Mouse (Mus musculus) granulocyte monocyte progenitor cell, adult 5-6 weeks (primary cell): ENCODE data around the gene Fam151b. TPM values are rescaled to one million over a fixed set of nuclear protein-coding genes. Genes with fewer than 3 reads are reported as not detected.

Source experiments
- ATAC-seq: replicated peaks from 2 replicates; pipeline ENCODE4 v1.8.0; 2016; ENCODE audit warnings: mild to moderate bottlenecking, moderate TSS enrichment, inconsistent platforms; ENCODE audit not compliant: poor library complexity, severe bottlenecking
- total RNA-seq, 2 experiments: library from RNA; stranded (forward) in 1 of 2; stranded (reverse) in 1 of 2; fragments of 200-712, 200-1000 nt in 1 of 2; fragments of >200 nt in 1 of 2; fragmentation: Nextera tagmentation in 1 of 2; gene quantifications; 2 replicates each; pipeline ENCODE4 v1.2.3; 2014 to 2017

The Fam151b gene
- total RNA-seq (2014; fragmentation: Nextera tagmentation) (4.8 and 5.5 TPM in 2 replicates), total RNA-seq (2017) (6.0 and 8.2 TPM in 2 replicates)

DNA sequence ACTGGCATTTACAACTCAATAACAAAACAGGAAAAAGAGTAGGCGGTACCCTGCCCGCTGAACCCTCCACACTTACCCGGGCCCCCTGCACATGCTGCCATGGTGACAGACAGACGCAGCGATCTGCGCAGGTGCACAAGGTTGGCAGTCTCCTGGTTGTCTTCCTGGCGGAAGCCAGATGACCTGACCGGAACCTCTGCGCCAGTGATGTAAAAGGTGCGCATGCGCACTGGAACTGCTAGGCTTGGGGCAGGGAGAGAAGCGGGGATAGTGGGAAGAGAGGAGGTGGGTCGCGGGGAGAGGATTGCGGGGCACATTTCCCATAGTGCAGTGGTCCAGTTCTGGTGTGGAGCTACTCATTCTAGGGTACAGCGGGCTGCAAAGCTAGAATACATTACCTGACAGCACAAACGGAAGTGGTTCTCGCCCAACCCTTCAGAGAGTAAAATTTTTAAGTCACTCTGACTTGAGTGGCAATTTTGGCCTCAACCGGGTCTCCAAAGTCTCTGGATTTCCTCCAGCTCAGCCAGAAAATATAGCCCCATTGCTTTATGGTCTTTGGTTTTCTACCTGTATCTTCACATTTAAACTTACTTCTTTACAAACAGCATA lies at the start of gene Fam151b:
Fam151b (minus strand) TSS at position 164 of the 612 bp plus-strand sequence.
- peak; percentile 100 for ATAC-seq

DNA sequence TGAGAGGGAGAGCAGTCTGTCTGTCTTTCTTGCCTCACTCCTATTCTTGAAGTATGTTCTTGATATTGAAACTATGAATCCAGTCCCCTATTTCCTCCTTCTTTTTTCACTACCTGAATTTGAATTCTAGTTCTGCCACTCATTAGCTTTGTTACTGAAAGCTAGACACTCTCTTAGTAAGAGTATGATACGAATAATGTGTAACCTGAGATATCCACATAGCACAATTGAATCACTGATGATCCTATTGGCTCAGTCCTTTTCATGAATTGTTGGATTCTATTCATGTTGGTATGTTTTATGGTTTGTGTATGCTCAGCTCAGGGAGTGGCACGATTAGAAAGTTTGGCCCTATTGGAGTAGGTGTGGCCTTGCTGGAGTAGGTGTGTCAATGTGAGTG lies 48.4 kb upstream of the Fam151b start:
- ATAC-seq, result peak; percentile 31

DNA sequence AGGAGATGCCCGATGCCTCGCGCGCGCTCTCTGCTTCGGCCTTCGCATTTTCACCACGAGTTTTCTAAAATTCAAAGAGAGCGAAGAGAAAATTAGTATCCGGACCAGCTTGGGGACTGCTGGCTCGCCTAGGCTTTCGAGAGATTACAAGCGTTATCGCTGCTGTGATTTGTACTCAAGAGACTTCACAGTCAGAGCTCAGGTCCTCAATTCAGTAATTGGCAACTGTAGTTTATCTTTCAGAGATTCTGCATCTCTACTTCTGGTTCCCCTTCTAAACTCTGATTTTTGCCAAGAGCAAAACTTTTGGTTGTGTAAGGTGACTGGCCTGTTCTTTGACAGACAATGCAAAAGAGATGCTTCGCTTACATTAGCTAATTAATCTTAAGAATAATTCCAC lies 47.4 kb upstream of the Fam151b start:
- ATAC-seq, result 0 out of 2 replicates have a peak, but pooled peaks have one; percentile 1

DNA sequence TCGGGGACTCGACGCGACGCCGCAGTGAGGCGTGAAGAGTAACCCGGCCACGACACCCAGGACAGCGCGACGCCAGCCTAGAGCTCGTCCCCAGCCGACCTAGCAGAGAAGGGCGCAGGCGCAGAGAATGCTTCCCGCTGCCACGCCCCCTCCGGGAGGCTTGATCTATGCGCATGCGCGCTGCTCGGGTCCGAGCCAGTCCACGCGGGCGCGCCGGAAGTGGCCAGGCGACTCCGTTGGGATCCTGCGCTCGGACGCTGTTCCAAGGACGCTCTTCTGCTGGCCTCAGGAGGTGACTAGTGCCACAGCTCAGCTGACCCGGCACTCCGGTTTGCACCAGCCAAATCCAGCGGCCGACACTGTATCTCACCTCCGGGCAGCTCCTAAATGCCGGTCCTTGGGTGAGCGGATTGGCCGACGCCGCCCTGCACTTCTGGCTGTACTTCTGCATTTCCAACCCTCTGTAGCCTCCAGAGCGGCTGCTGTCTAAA lies 47.0 kb upstream of the Fam151b start, which contains the start of gene Zfyve16:
Zfyve16 (minus strand) TSS at position 148 of the 491 bp plus-strand sequence.
- peak; percentile 85 for ATAC-seq

DNA sequence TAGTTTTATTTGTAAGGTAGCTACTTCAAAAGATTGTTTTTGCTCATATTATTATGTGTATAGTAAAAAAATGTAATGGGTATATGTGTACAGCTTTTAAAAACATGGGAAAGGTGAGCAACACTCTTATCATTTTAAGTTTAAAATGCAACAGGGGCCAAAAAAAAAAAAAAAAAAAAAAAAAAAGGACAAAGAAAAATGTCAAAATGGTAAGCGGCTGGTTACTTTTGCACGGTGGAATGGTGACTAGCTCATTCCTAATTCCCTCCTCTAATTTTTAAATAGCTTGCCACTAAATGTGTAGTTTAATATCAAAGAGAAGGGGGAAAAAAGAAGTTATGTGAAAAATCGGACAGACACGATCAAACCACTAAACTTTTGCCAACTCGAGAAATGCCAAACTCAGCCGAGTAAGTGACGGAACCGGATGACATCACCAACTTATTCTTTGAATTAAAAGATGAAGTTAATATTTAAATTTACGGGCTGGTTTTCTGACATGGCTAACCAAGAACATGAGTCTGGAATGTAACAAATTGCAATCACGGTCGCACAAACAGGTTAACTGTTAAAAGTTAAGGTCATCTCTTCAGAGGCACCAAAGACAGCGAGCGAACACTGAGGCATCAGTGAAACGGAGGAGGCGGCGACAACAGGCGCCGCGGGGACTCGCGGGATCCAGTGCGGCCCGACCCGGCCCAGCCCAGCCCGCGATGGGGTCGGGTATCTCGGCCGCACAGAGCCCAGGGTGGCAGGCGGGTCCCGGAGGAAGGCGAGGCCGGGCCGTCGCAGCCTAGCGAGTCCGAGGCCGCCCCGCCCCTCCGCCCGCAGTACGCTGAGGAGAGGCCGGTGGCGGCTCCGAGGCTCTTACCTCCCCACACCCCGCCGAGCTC lies 46.3 kb upstream of the Fam151b start:
- no peak; the same call in 1 of the 2 replicates for ATAC-seq

DNA sequence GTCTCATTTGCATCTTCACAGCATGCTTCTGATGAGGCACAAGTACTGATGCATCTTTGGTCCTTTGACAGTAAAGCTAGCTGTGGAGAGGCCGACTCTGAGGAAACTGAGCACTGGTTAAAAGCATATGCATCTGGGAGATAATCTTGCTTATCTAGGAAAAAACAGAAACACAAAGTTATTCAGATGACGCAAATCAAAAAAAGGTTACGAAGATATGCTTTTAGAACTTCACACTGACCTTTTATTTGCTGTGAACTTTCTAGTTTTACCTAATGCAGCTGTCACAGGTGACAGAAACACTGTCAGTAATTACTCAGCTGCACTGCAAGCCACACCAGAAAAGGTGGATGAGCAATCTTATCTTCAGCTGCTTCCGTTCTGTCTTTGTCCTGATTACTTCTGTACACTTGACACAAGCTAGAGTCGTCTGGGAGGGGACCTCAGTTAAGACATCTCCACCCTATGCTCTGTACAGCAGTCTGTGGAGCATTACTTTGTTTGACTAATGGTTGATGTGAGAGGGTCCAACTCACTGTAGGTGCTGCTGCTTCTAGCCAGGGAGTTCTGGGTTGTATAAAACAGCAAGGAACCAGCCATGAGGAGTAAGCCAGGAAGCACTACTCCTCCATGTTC lies 39.5 kb upstream of the Fam151b start:
- ATAC-seq, result no peak

DNA sequence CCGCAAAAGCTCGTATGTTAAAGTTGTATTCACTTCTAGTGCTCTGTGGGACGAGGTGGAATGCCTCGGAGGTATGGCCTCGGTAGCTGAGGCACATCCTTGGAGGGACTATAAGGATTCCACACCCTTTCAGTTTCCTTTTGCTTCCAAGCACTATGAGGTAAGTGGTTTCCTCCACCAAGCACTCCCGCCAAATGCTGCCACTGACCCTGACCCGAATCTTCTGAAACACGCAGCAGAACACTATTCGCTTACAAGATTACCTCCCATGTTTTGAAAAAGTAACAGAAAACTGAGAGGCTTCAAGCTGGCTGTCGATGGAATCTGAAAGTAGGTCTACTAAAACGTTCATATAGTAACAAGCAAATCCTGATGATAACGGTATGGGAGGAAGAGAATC lies 21.1 kb upstream of the Fam151b start:
- ATAC-seq, result no peak

DNA sequence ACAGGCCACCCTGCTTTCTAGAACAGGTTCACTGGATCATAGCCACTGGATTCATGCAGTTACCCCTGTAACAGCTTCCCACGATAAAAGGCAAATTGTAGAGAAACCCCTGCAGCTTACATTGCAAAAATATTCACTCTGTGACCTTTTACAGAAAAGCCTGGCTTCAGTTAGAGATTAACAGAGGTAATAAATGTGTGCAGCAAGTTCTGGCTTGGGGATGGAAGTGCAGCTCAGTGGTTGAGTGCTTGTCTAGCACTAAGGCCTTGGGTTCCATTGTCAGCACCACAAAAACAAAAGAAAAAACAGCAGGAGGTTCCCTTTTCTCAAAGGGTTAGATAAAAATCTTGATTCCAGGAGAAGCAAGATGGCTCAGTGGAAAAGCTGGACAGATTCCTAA lies 8.1 kb upstream of the Fam151b start:
- no peak for ATAC-seq

DNA sequence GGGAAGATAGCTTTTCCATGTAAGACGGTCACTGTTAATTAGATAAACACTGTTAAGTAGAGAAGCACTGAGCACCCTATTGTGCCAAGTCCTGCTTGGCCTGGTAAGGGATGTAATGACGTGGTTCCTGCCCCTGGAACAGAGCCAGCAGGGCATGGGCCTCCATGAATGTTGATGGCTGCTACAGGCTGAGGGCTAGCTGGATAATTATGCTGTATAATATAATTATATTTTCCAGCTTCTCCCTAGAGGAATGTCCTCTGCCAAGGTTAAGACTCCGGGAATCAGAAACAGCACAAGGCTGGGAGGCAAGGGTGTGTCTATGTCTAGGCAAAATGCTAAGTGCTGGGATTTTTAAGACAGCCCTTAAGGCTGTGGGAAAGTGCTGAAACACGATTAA lies 7.0 kb upstream of the Fam151b start:
- ATAC-seq, result no peak

DNA sequence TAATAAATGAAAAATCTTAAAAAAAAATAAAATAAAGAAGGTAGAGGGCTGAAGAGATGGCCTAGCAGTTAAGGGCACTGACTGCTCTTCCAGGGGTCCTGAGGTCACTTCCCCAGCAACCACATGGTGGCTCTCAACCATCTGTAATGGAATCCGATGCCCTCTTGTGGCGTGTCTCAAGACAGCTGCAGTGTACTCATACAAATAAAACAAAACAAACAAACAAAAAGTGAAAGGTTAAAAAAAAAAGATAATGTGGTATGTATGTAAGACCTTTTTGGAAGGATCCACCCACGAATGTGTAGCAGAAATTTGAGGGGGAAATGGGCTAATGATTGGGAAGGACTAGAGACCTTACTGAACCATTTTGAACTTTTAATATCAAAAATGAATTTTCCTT lies 467 bp downstream of the Fam151b start:
- ATAC-seq, result peak; percentile 23

DNA sequence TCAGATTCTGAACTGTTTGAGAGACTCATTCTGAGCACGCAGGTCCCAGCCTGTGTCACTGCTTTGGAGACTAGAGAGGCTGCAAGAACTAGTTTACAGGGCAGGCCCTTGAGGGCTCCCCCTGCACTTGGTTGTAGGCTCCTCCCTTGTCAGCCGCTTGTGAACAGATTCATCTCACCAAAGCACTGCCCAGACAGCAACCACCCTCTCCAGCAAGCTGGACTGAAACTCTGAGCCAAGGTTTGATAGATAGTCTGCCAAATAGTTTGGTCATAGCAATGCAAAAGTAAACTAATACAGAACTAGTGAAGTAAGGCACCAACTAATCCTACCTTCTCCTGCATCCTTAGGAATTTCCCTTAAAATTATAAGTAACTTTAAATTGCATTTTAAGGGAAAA lies 13.7 kb downstream of the Fam151b start:
- no peak for ATAC-seq

DNA sequence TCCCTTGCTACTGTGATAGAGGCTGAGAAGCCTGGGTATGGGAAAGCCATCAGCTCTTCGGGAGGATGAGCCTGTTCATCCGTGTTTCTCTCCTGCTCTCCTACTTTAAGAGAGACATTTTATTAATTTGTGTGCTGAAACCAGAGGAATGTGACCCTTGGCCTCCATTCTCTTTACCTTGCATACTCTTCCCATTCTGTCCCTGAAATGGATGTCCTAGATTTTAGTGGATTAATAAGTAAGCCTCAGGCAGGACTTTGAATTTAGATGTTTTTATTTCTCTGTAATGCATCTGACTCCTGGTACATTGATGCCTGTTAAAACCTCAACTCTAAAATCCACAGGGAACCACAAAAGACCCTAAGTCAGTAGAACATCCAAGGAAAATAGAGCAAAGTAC lies 14.4 kb downstream of the Fam151b start:
- ATAC-seq, result no peak

DNA sequence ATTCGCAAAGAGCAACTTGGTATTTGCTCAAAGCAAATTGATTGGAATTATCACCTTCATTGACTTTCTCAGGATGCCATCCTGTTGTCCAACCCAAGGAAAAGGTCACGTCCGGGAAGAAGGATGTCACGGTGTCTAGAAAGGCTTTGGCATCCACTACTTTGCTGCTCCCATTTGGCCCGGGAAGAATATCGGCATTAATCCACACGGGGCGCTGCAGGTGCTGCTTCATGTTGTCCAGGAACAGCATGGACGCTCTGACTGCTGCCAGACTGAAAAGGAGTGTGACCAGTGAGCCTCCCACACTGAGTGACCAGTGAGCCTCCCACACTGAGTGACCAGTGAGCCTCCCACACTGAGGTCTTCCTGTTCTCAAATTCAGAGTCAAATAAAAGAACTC lies 15.9 kb downstream of the Fam151b start:
- ATAC-seq, result no peak

DNA sequence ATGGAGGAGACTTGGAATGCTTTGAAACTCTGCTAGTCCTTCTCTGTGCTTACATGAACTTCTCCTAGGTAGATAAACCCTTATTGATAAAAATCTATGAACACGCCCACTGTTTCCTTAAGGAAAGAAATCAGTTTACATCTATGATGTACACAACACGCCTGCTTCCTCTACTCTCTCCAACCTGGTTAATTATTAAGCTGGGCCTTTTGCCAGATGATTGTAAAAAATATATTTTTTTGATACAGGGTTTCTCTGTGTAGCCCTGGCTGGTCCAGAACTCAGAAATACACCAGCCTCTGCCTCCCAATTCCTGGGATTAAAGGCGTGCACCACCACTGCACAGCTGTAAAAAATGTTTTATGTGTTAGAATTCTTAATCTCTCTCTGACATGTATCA lies 19.1 kb downstream of the Fam151b start:
- ATAC-seq, result no peak

DNA sequence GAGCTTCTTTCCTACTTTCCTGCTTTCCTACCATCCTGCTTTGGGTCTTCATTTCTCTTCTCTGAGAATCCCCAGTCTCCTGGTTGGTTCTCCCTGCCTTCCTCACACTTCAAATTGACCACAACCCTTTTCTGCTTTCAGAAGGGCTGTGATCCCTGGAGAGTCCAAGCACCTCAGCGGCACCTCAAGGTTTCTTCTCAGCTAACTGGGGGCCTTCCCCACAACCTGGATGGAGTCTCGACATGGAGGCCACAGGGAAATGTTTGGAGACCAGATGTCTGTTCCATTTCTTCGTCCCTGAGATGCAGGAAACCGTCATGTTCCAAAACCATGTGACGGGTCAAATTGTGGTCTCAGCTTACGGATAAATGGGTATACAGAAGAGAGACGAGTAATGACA lies 36.9 kb downstream of the Fam151b start:
- no peak for ATAC-seq

DNA sequence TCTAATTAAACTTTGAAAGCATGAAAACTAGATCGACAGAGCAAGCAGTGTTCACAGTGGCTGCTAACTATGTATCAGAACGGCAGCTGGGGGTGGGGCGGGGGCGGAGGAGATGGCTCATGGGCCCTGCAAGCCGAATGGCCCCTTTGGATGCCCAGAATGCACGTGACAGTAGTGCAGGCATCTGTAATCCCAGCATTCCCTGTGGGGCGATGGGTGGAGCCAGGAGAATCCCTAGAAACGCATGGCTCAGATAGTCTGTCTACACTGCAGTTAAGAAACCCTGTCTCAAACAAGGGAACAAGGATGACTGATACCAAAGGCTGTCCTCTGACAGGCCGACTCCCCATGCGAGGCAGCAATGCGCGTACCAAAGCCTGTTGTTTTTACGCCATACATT lies 43.5 kb downstream of the Fam151b start:
- ATAC-seq, result no peak

DNA sequence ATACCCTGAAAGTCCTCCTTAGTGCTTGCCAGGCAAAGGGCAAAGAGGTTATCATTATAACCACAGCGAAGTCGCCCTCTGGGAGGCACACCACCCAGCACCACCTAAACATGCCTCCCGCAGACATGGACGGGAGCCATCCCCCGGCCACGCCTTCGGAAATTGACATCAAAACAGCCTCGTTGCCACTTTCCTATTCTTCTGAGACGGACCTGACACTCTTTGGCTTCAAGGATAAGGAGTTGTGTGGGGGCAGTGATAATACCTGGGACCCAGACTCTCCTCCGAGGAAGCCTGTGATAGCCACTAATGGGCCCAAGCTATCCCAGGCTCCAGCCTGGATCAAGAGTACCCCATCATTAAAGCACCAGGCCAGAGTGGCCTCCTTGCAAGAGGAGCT lies 45.2 kb downstream of the Fam151b start:
- no peak for ATAC-seq

DNA sequence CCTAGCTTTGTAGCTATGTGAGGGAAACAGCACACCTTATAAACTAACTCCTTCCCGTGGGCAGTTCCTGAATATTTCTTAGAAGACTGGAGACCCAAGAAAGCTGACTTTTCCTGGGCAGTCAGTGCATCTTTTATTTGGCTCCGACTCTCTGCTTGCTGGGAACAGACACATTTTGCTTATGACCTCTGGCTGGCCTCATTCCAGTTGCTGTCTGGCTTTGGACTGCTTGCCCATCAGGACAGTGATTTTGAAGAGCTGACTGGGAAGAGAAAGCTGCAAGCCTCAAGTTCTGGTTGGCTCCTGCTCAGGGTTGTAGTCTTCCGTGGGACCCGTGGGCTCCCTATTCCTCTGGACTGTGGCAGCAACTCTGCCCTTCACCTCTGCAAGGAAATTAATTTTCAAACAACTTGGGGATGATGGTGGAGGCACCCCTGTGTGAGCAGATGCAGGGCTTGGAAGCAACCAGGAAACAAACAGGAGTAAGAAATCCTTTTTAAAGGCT lies 56.4 kb downstream of the Fam151b start:
- no peak for ATAC-seq

DNA sequence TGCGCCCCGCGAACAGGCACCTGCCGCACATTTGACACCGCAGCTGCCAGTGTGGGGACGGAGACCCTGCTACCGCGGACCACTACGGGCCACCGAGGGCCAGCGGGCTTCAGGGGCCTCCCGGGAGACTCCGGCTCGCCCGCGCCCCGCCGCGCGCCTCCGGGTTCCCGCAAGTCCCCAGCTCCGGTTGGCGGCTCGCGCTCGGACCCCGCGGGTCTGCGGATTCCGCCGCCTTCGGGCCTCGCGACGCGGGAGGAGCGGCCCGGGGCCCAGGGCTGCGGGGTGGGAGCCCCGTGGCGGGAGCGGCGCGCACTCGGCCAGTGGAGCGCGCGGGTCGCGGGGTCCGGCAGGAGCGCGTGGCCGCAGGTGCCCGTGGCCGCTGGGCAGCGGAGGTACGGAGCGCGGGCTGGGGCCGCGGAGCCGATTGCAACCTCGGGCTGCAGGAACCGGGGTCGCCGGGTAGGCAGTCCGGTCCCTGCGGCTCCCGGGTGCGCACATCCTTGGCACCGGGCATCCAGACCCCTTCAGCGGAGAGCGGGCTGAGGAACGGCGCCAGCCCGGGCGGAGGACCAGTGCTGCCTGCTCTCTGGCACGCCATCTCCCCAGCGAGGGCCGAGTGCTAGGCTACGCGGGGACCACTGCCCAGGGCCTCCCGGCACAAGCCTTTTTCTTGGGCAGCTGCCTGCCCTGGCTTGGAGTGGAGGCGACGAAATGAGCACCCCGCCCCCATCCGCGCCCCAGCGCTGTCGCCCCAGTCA lies 57.3 kb downstream of the Fam151b start:
- ATAC-seq, result peak; percentile 34

DNA sequence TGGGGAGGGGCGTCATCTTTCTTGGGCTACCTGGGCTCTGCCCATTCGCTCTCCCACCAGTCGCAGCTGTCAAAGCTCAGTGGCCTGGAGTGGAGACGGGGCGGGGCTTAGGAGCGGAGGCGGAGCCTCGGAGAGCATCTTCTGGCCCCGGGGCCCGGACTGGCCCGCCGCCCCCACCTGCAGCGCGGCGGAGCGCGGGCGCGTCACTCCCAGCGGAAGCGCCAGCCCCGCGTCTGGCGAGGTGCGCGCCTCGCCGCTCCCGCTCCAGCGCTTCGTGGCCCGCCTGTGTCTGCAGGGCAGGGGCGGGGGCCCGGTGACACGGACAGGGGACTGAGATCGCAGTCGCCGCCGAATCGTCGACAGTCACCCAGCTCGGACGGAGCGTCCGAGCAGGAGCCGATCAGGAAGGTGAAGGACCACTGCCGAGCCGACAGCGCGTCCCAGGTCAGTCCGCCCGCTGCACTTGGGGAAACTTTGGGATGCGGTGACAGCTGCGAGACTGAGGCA lies 58.0 kb downstream of the Fam151b start, which contains the start of gene Ankrd34b:
Ankrd34b (plus strand) TSS at position 139 of the 507 bp plus-strand sequence.
- peak; percentile 72 for ATAC-seq
